Mouse (Mus musculus) heart, embryonic 13.5 days (tissue): ENCODE results near the gene Klhl29. TPM values are rescaled to one million over a fixed set of nuclear protein-coding genes. Genes with fewer than 3 reads are reported as not detected.

Experiments used
- ATAC-seq: fragments of 200-750 bp; cut with Nextera tagmentation; 2 replicates; pipeline ENCODE4 v1.8.0; 2017; ENCODE audit warnings: moderate TSS enrichment; ENCODE audit not compliant: insufficient number of reproducible peaks, low FRiP score, low TSS enrichment; ENCODE audit errors: extremely low read depth
- H3K27ac ChIP-seq: fragments of 300-500 bp; sonication (generic); replicated peaks from 2 replicates; pipeline ENCODE4 v1.5.1; 2015; ENCODE audit warnings: moderate library complexity, mild to moderate bottlenecking, inconsistent platforms
- H3K27me3 ChIP-seq: fragments of 300-500 bp; sonication (generic); replicated peaks from 2 replicates; pipeline ENCODE4 v1.6.1; 2015; ENCODE audit warnings: mild to moderate bottlenecking, inconsistent platforms
- H3K36me3 ChIP-seq: fragments of 300-500 bp; sonication (generic); 2 replicates; pipeline ENCODE4 v1.6.1; 2015; ENCODE audit warnings: mild to moderate bottlenecking, inconsistent platforms
- H3K4me1 ChIP-seq: fragments of 300-500 bp; sonication (generic); 2 replicates; pipeline ENCODE4 v1.6.1; 2015; ENCODE audit warnings: inconsistent platforms
- H3K4me2 ChIP-seq: fragments of 300-500 bp; sonication (generic); 2 replicates; pipeline ENCODE4 v1.6.1; 2015; ENCODE audit warnings: inconsistent platforms, mild to moderate bottlenecking, moderate library complexity
- H3K4me3 ChIP-seq: fragments of 300-500 bp; sonication (generic); 2 replicates; pipeline ENCODE4 v1.5.1; 2015; ENCODE audit warnings: moderate library complexity, mild to moderate bottlenecking, inconsistent platforms
- H3K9ac ChIP-seq: fragments of 300-500 bp; sonication (generic); 2 replicates; pipeline ENCODE4 v1.6.1; 2015; ENCODE audit warnings: inconsistent platforms, mild to moderate bottlenecking, moderate library complexity
- H3K9me3 ChIP-seq: fragments of 300-500 bp; sonication (generic); 2 replicates; pipeline ENCODE4 v1.6.1; 2016; ENCODE audit warnings: inconsistent platforms
- WGBS: fragments of 180-500 bp; shearing (Covaris S2); methylation state at CpG from one replicate; pipeline ENCODE4 v1.1.7; 2015; ENCODE audit warnings: mixed read lengths; 5-methylcytosine and 5-hydroxymethylcytosine counted together
- polyA plus RNA-seq: library from polyadenylated mRNA; unstranded; fragments of >200 nt; fragmentation: Nextera tagmentation; extraction: Ambion mirVana; gene quantifications from 2 replicates; pipeline ENCODE4 v1.2.1, GENCODE M21; 2015

The Klhl29 gene
- polyA plus RNA-seq, 1 experiment from 2014 or later: 0.29 TPM

- Histone ChIP-seq H3K9me3 (no peaks in the 10 kb centered on the region), H3K27me3 (no peaks in the 10 kb centered on the region), H3K4me3 (no peak overlapping the region), H3K4me2 (no peak overlapping the region), H3K27ac (no peak overlapping the region), H3K36me3 (no peaks in the 10 kb centered on the region), H3K4me1 (peaks cover 6% of the 10 kb centered on the region; the same call in 1 of the 2 replicates), H3K9ac (no peak overlapping the region)
- WGBS: 81% methylated on average over 11 of the region's 11 CpGs
- ATAC-seq: no peak
These were observed 89.9 kb downstream of the Klhl29 start for GRCm38 (mm10) chr12:5285579-5285978.

- no peaks in the 10 kb centered on the region for H3K9me3 ChIP-seq
- no peaks in the 10 kb centered on the region for H3K27me3 ChIP-seq
- WGBS: 79% methylated on average over 6 of the region's 6 CpGs
- no peak overlapping the region for H3K27ac ChIP-seq
- H3K36me3 ChIP-seq: no peaks in the 10 kb centered on the region
- H3K9ac ChIP-seq: no peak overlapping the region
- H3K4me3 ChIP-seq: no peak overlapping the region
- H3K4me1 ChIP-seq: peaks cover 6% of the 10 kb centered on the region; the same call in 1 of the 2 replicates
- no peak for ATAC-seq
- no peak overlapping the region for H3K4me2 ChIP-seq
These were observed 90.5 kb downstream of the Klhl29 start for GRCm38 (mm10) chr12:5284961-5285360.

DNA sequence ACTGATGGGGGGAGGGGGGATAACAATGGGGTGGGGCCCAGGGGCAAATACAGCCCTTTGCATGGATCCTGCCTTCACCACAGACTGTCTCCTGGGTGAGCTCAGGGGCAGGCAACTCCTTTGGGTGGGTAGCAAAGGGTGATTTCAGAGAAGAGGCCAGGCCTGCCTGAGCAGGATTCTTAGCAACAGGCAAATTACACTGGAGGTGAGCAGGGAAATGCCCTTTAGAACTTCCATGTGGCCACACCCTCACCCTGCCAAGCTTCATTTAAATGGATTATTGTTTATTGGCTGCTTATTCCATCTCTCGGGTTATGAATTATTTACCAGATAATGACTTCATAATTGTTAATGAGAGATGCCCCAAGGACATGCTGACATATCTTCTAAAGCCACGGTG lies 91.8 kb downstream of the Klhl29 start:
- H3K27ac ChIP-seq: no peak overlapping the region
- H3K4me2 ChIP-seq: no peak overlapping the region
- H3K4me3 ChIP-seq: no peak overlapping the region
- ATAC-seq: no peak
- no peaks in the 10 kb centered on the region for H3K9me3 ChIP-seq
- no peaks in the 10 kb centered on the region for H3K36me3 ChIP-seq
- 0 out of 2 replicates have a peak, but pooled peaks cover 3% of the 10 kb centered on the region for H3K27me3 ChIP-seq
- WGBS: 79% methylated on average over 2 of the region's 2 CpGs
- no peak overlapping the region for H3K9ac ChIP-seq
- peaks cover 6% of the 10 kb centered on the region; the same call in 1 of the 2 replicates for H3K4me1 ChIP-seq

DNA sequence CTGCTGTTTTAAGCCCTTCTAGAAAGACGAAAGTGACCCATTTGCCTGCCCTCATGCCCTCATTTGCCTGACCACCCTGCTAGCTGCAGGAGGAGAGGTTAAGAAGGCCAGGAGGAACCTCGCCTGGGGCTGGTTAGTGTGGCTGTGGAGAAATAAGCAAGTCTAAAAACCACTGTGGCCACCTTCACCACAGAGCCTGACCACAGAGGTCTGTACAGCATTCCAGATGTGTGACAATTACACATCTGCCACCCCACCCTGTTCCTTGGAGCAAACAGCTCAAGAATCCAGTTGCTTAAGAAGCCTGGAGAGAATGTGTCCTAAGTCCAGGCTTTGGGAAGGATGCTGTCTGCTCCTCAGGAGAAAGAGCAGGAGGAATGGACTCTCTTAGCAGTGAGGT lies 92.9 kb downstream of the Klhl29 start:
- Histone ChIP-seq H3K9ac (no peak overlapping the region), H3K9me3 (no peaks in the 10 kb centered on the region), H3K4me3 (no peak overlapping the region), H3K4me1 (peaks cover 6% of the 10 kb centered on the region; the same call in 1 of the 2 replicates), H3K36me3 (no peaks in the 10 kb centered on the region), H3K27ac (no peak overlapping the region), H3K4me2 (no peak overlapping the region), H3K27me3 (0 out of 2 replicates have a peak, but pooled peaks cover 3% of the 10 kb centered on the region)
- WGBS: 63% methylated on average over 2 of the region's 2 CpGs
- no peak for ATAC-seq

- H3K27ac ChIP-seq: no peak overlapping the region
- H3K4me2 ChIP-seq: no peak overlapping the region
- 0 out of 2 replicates have a peak, but pooled peaks cover 3% of the 10 kb centered on the region for H3K27me3 ChIP-seq
- ATAC-seq: no peak
- WGBS: 54% methylated on average over 1 of the region's 1 CpGs
- H3K4me3 ChIP-seq: no peak overlapping the region
- H3K9me3 ChIP-seq: no peaks in the 10 kb centered on the region
- H3K36me3 ChIP-seq: no peaks in the 10 kb centered on the region
- H3K9ac ChIP-seq: no peak overlapping the region
- peaks cover 22% of the 10 kb centered on the region for H3K4me1 ChIP-seq
These were observed 95.6 kb downstream of the Klhl29 start for GRCm38 (mm10) chr12:5279873-5280272.

DNA sequence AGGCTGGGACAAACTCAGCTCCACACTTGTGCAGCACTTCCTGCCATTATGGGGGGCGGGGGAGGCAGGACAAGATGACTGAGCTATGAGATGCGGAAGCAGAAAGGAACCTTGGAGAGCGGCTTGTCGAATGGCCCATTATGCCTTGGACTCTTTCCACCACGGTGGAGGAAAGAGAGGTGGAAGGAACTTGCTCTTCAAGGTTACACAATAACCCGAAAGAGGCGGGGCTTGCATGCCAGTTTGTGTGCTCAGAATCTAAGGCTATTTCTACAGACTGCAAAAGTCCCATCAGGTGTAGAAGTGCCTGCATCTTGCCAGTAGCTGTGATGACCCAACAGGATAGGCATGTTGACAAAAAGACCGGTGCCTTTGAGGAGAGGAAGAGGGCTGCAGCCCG lies 98.5 kb downstream of the Klhl29 start:
- Histone ChIP-seq H3K4me2 (no peak overlapping the region), H3K36me3 (no peaks in the 10 kb centered on the region), H3K9me3 (no peaks in the 10 kb centered on the region), H3K4me1 (peaks cover 32% of the 10 kb centered on the region), H3K9ac (no peak overlapping the region), H3K27me3 (0 out of 2 replicates have a peak, but pooled peaks cover 3% of the 10 kb centered on the region), H3K4me3 (no peak overlapping the region), H3K27ac (no peak overlapping the region)
- 70% methylated on average over 9 of the region's 9 CpGs for WGBS
- no peak for ATAC-seq

DNA sequence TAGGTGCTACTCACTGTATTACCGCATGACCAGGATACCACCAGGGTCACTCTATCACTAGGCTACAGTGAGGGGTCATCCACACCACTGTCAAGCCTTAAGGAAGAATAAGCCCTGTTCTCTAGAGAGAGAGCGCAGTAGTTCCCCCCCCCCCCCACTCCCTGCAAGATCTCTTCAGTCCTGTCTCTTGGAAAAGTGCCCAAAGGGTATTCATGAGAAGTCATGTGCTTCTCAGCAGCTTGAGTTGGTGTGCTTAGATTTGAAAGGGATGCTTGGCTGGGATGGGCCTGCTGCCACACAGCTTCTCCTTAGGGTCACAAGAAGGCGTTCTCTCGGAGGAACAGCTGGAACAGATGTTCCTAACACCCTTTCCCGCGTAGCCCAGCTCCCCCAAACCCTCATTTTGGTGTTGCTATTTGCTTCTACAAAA lies 100.0 kb downstream of the Klhl29 start:
- Histone ChIP-seq H3K4me2 (no peak overlapping the region), H3K9ac (no peak overlapping the region), H3K27me3 (peaks cover 3% of the 10 kb centered on the region; the same call in 1 of the 2 replicates), H3K36me3 (no peaks in the 10 kb centered on the region), H3K27ac (no peak overlapping the region), H3K4me1 (peaks cover 32% of the 10 kb centered on the region), H3K4me3 (no peak overlapping the region), H3K9me3 (no peaks in the 10 kb centered on the region)
- ATAC-seq: peak; percentile 25; the same call in 1 of the 2 replicates
- WGBS: 64% methylated on average over 6 of the region's 6 CpGs

- Histone ChIP-seq H3K36me3 (no peaks in the 10 kb centered on the region), H3K27ac (no peak overlapping the region), H3K4me2 (no peak overlapping the region), H3K4me3 (no peak overlapping the region), H3K4me1 (peaks cover 33% of the 10 kb centered on the region), H3K27me3 (peaks cover under 1% of the 10 kb centered on the region; the same call in 1 of the 2 replicates), H3K9ac (no peak overlapping the region), H3K9me3 (no peaks in the 10 kb centered on the region)
- no peak for ATAC-seq
- 57% methylated on average over 8 of the region's 8 CpGs for WGBS
These were observed 101.0 kb downstream of the Klhl29 start for GRCm38 (mm10) chr12:5274519-5274944.

GRCm38 (mm10) chr12:5273316-5274047 lies 102.0 kb downstream of the Klhl29 start:
- Histone ChIP-seq H3K4me1 (peaks cover 40% of the 10 kb centered on the region), H3K4me2 (no peak overlapping the region), H3K36me3 (no peaks in the 10 kb centered on the region), H3K27ac (0 out of 2 replicates have a peak overlapping the region, but pooled peaks have one; percentile 8), H3K9ac (no peak overlapping the region), H3K27me3 (no peaks in the 10 kb centered on the region; the same call in 1 of the 2 replicates), H3K9me3 (no peaks in the 10 kb centered on the region), H3K4me3 (no peak overlapping the region)
- ATAC-seq: no peak; the same call in 1 of the 2 replicates
- 53% methylated on average over 4 of the region's 4 CpGs for WGBS

DNA sequence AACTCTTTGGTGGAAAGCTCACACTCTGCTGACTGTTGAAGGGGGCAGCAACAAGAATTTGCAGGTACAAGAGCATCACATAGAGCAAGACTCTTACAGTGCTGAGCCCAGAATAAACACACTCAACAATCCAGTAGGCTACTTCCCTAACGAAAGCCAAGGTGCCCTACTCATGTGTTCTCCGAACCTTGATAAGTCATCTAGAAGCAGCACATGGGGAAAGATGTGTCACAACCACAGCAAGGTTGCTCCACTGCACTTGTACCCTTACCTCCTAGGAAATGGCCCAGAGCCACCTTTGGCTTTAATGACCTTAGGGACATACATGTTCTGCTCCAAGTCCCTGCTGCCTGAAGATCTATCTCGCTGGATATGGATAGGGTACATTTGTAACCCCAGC lies 105.0 kb downstream of the Klhl29 start:
- H3K4me3 ChIP-seq: no peak overlapping the region
- H3K4me1 ChIP-seq: peaks cover 54% of the 10 kb centered on the region
- no peaks in the 10 kb centered on the region for H3K36me3 ChIP-seq
- H3K9ac ChIP-seq: no peak overlapping the region
- no peak overlapping the region for H3K27ac ChIP-seq
- 76% methylated on average over 3 of the region's 3 CpGs for WGBS
- H3K4me2 ChIP-seq: no peak overlapping the region
- no peak for ATAC-seq
- no peaks in the 10 kb centered on the region; the same call in 1 of the 2 replicates for H3K27me3 ChIP-seq
- no peaks in the 10 kb centered on the region for H3K9me3 ChIP-seq

DNA sequence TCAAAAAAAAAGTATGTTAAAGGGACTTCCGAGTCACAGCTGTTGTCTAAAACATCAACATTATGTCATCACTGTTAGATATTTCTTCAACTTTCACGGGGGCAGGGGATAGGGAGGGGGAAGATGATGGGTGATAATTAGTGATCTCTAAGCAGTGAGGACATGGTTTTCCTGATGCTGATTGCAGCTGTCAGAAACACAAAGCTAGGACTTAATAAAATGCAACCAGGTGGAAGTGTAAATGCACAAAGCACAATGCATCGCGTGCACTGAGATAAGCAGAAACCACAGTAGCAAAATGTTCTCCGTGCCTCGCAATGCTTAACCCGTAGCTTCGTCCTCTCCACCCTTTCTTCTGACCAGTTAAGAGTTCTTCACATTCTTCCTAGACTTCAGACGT lies 105.5 kb downstream of the Klhl29 start:
- no peak for ATAC-seq
- Histone ChIP-seq H3K9ac (no peak overlapping the region), H3K36me3 (no peaks in the 10 kb centered on the region), H3K27ac (no peak overlapping the region), H3K4me2 (no peak overlapping the region), H3K4me3 (no peak overlapping the region), H3K4me1 (peaks cover 48% of the 10 kb centered on the region), H3K9me3 (no peaks in the 10 kb centered on the region), H3K27me3 (no peaks in the 10 kb centered on the region; the same call in 1 of the 2 replicates)
- WGBS: 58% methylated on average over 9 of the region's 9 CpGs

DNA sequence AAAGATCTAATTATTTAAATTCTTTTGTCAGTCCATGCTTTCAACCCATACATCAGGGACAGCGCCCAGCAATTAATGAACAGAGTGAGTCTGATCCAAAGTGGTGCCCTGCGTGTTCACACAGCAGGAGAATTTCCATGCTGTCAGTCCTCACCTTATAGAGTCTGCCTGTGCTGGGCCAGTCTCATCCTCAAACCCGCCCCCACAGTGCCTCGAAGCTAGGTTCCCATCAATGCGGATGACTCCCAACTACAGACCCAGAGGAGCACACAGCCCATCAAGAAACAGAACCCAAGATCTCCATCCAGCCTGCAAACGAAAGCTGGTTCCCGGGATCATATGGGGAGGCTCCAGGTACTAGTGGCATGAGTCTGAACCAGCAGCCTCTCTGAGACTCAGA lies 106.4 kb downstream of the Klhl29 start:
- ATAC-seq: no peak
- H3K4me3 ChIP-seq: no peak overlapping the region
- H3K36me3 ChIP-seq: no peaks in the 10 kb centered on the region
- H3K4me2 ChIP-seq: no peak overlapping the region
- peaks cover 40% of the 10 kb centered on the region for H3K4me1 ChIP-seq
- no peak overlapping the region for H3K27ac ChIP-seq
- H3K9me3 ChIP-seq: no peaks in the 10 kb centered on the region
- 76% methylated on average over 7 of the region's 7 CpGs for WGBS
- H3K27me3 ChIP-seq: no peaks in the 10 kb centered on the region; the same call in 1 of the 2 replicates
- no peak overlapping the region for H3K9ac ChIP-seq
